Mouse (Mus musculus): ENCODE results near the gene Spata13.

Spata13 gene

GRCm38 (mm10) chr14:60784427-60785315, 150.9 kb downstream of the Spata13 start, which contains the start of gene Mipep:
TSS of gene Mipep (plus strand) at chr14:60784573.
- peak; percentile 88 for DNase-seq (ENCODE audit: low spot score)

GRCm38 (mm10) chr14:60790103-60790502, 156.3 kb downstream of the Spata13 start:
- DNase-seq (ENCODE audit: low spot score) = peak; percentile 50

GRCm38 (mm10) chr14:60796600-60797322, 163.0 kb downstream of the Spata13 start:
- no peak for DNase-seq (ENCODE audit: low spot score)

GRCm38 (mm10) chr14:60797596-60797995, 163.8 kb downstream of the Spata13 start:
- DNase-seq (ENCODE audit: low spot score) = no peak

GRCm38 (mm10) chr14:60798721-60799120, 164.9 kb downstream of the Spata13 start:
- no peak for DNase-seq (ENCODE audit: low spot score)

GRCm38 (mm10) chr14:60799762-60800728, 166.2 kb downstream of the Spata13 start:
- DNase-seq (ENCODE audit: low spot score) = peak; percentile 54

- DNase-seq (ENCODE audit: low spot score) = peak; percentile 34
Observed at GRCm38 (mm10) chr14:60802026-60802425, 168.2 kb downstream of the Spata13 start.

- DNase-seq (ENCODE audit: low spot score) = no peak
Observed at GRCm38 (mm10) chr14:60804978-60805377, 171.2 kb downstream of the Spata13 start.

GRCm38 (mm10) chr14:60805871-60806270, 172.1 kb downstream of the Spata13 start:
- no peak for DNase-seq (ENCODE audit: low spot score)

- DNase-seq (ENCODE audit: low spot score) = no peak
Observed at GRCm38 (mm10) chr14:60806891-60807344, 173.1 kb downstream of the Spata13 start.

- no peak for DNase-seq (ENCODE audit: low spot score)
Observed at GRCm38 (mm10) chr14:60809881-60810280, 176.1 kb downstream of the Spata13 start.

- DNase-seq (ENCODE audit: low spot score) = no peak
Observed at GRCm38 (mm10) chr14:60811547-60811946, 177.7 kb downstream of the Spata13 start.
